Mouse (Mus musculus) olfactory bulb, adult 2 months (tissue): ENCODE results near the gene Ang.

Source experiments
- CTCF ChIP-seq: fragments of 200-500 bp; IDR thresholded peaks from 2 replicates; pipeline ENCODE4 v1.5.1; 2012; ENCODE audit warnings: low read depth, mild to moderate bottlenecking, low read length, moderate library complexity; ENCODE audit not compliant: insufficient read depth
- POLR2A ChIP-seq: fragments of 200-500 bp; IDR thresholded peaks from 2 replicates; pipeline ENCODE4 v1.6.1; 2012; ENCODE audit warnings: mild to moderate bottlenecking, low read depth, low read length, moderate library complexity; ENCODE audit not compliant: insufficient read depth

DNA sequence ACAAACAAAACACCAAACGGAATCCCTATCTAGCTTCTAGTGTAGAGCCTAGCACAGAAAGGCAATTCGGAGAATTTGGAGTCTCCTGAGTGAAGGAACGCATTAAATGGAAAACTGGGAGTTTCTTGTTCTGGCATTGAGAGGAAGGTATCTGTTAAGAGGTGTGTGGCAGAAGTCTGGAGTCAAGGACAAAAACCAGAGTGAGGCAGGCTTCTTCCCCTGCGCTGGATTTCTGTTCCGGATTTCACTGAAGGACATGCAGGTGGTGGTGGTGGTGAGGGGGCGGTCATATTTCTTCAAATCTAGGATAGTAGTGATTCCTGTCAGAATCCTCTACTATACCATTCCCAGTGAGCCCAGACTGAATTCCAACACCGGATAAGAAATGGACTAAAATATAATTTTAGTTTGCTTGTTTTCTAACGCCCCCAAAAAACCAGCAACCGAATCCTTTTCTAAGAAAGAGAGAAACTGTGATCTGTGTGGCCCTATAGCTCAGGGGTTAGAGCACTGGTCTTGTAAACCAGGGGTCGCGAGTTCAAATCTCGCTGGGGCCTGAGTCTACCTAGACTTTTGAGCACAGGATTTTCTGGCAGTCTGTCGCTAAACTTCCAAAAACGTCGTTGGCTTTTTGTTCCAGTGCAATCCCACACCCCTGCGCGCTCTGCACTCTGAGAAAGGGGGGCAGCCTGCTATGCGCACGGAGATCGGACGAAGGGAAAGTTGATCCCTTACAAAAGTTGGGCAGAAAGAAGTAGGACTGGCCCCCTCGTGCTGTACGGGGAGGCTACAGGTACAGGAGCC lies 2.6 kb upstream of the Ang start:
- no peak for TF ChIP-seq CTCF
- TF ChIP-seq POLR2A: no peak
